Mouse (Mus musculus) intestine, embryonic 14.5 days (tissue): ENCODE measurements around the gene Dock9. TPM values are rescaled to one million over a fixed set of nuclear protein-coding genes. Genes with fewer than 3 reads are reported as not detected.
A peak's percentile ranks its signal among the peaks of the same experiment; 100 is the strongest.
"Not testable (repeated sequence)": the region's sequence is repeated elsewhere in the genome, so short reads cannot be mapped to it uniquely, and the experiment has no call there.

Experiments used
- ATAC-seq: fragments of 200-750 bp; cut with Nextera tagmentation; replicated peaks from 2 replicates; pipeline ENCODE4 v1.8.0; 2017; ENCODE audit warnings: low read depth, moderate number of reproducible peaks, moderate TSS enrichment, moderate library complexity; ENCODE audit not compliant: low FRiP score, low TSS enrichment
- DNase-seq: peaks from one replicate; pipeline ENCODE4 v3.0.0-alpha.2; 2018; ENCODE audit warnings: low spot score
- H3K27ac ChIP-seq: fragments of 300-500 bp; sonication (generic); 2 replicates; pipeline ENCODE4 v1.5.1; 2014; ENCODE audit warnings: low read depth, mild to moderate bottlenecking, control low read depth
- H3K27me3 ChIP-seq: fragments of 300-500 bp; sonication (generic); replicated peaks from 2 replicates; pipeline ENCODE4 v1.6.1; 2014; ENCODE audit warnings: low read length, control low read depth; ENCODE audit not compliant: control insufficient read depth, insufficient read depth
- H3K36me3 ChIP-seq: fragments of 300-500 bp; sonication (generic); 2 replicates; pipeline ENCODE4 v1.6.1; 2014; ENCODE audit warnings: low read length, control low read depth; ENCODE audit not compliant: control insufficient read depth, insufficient read depth
- H3K4me1 ChIP-seq: fragments of 300-500 bp; sonication (generic); replicated peaks from 2 replicates; pipeline ENCODE4 v1.6.1; 2014; ENCODE audit warnings: low read length, control low read depth, mixed read lengths; ENCODE audit not compliant: control insufficient read depth, insufficient read depth
- H3K4me2 ChIP-seq: fragments of 300-500 bp; sonication (generic); 2 replicates; pipeline ENCODE4 v1.6.1; 2014; ENCODE audit warnings: low read length
- H3K4me3 ChIP-seq: fragments of 300-500 bp; sonication (generic); 2 replicates; pipeline ENCODE4 v1.5.1; 2014; ENCODE audit warnings: low read depth, low read length, control low read depth, mixed read lengths
- H3K9ac ChIP-seq: fragments of 300-500 bp; sonication (generic); 2 replicates; pipeline ENCODE4 v1.6.1; 2014; ENCODE audit warnings: mild to moderate bottlenecking, low read length
- H3K9me3 ChIP-seq: fragments of 300-500 bp; sonication (generic); 2 replicates; pipeline ENCODE4 v1.6.1; 2016; ENCODE audit warnings: low read length, control low read depth; ENCODE audit not compliant: control insufficient read depth
- WGBS: fragments of 180-500 bp; shearing (Covaris S2); extraction: QIAGEN DNeasy Blood & Tissue Kit; methylation state at CpG from one replicate; pipeline ENCODE4 v1.1.7; 2014; 5-methylcytosine and 5-hydroxymethylcytosine counted together
- polyA plus RNA-seq: library from polyadenylated mRNA; unstranded; fragments of >200 nt; fragmentation: Nextera tagmentation; extraction: Ambion mirVana; gene quantifications from 2 replicates; pipeline ENCODE4 v1.2.1, GENCODE M21; 2014

Gene Dock9
- polyA plus RNA-seq, 1 experiment from 2014 or later, result 34.8 TPM

GRCm38 (mm10) chr14:121634736-121635430, 162.8 kb downstream of the Dock9 start:
- Histone ChIP-seq H3K9ac (no peak overlapping the region), H3K4me2 (no peak overlapping the region), H3K36me3 (peaks cover 73% of the 10 kb centered on the region), H3K27ac (peak overlapping the region; percentile 18; the same call in 1 of the 2 replicates), H3K4me3 (no peak overlapping the region), H3K9me3 (no peaks in the 10 kb centered on the region), H3K4me1 (no peaks in the 10 kb centered on the region; the same call in 1 of the 2 replicates), H3K27me3 (no peaks in the 10 kb centered on the region)
- 80% methylated on average over 11 of the region's 11 CpGs for WGBS
- DNase-seq (no peak), ATAC-seq (no peak)

- no peaks in the 10 kb centered on the region for H3K27me3 ChIP-seq
- no peak overlapping the region for H3K4me2 ChIP-seq
- no peak for DNase-seq
- peaks cover 66% of the 10 kb centered on the region for H3K36me3 ChIP-seq
- no peak overlapping the region for H3K4me3 ChIP-seq
- H3K27ac ChIP-seq, result peak overlapping the region; percentile 18; the same call in 1 of the 2 replicates
- no peak overlapping the region for H3K9ac ChIP-seq
- no peak for ATAC-seq
- no peaks in the 10 kb centered on the region; the same call in 1 of the 2 replicates for H3K4me1 ChIP-seq
- 49% methylated on average over 14 of the region's 14 CpGs for WGBS
- no peaks in the 10 kb centered on the region for H3K9me3 ChIP-seq
Measured at GRCm38 (mm10) chr14:121634093-121634735, 163.4 kb downstream of the Dock9 start.

GRCm38 (mm10) chr14:121631934-121632333, 165.7 kb downstream of the Dock9 start:
- no peak overlapping the region for H3K4me3 ChIP-seq
- H3K4me2 ChIP-seq, result no peak overlapping the region
- H3K9me3 ChIP-seq, result no peaks in the 10 kb centered on the region
- no peaks in the 10 kb centered on the region; the same call in 1 of the 2 replicates for H3K4me1 ChIP-seq
- H3K27ac ChIP-seq, result no peak overlapping the region
- H3K9ac ChIP-seq, result no peak overlapping the region
- ATAC-seq, result no peak
- H3K36me3 ChIP-seq, result peaks cover 72% of the 10 kb centered on the region
- H3K27me3 ChIP-seq, result no peaks in the 10 kb centered on the region
- DNase-seq, result no peak
- WGBS, result 96% methylated on average over 8 of the region's 8 CpGs

GRCm38 (mm10) chr14:121626741-121627140, 170.9 kb downstream of the Dock9 start:
- 86% methylated on average over 12 of the region's 12 CpGs for WGBS
- Histone ChIP-seq H3K27ac (no peak overlapping the region), H3K9me3 (no peaks in the 10 kb centered on the region), H3K4me2 (no peak overlapping the region), H3K4me1 (no peaks in the 10 kb centered on the region), H3K9ac (no peak overlapping the region), H3K27me3 (no peaks in the 10 kb centered on the region), H3K36me3 (peaks cover 81% of the 10 kb centered on the region), H3K4me3 (no peak overlapping the region)
- ATAC-seq, result no peak
- DNase-seq, result no peak

GRCm38 (mm10) chr14:121623996-121624542, 173.6 kb downstream of the Dock9 start:
- not testable (repeated sequence) for ATAC-seq, H3K27me3 ChIP-seq, DNase-seq, H3K9me3 ChIP-seq, H3K4me3 ChIP-seq, H3K27ac ChIP-seq, H3K4me1 ChIP-seq, H3K9ac ChIP-seq, H3K4me2 ChIP-seq
- peaks cover 90% of the 10 kb centered on the region for H3K36me3 ChIP-seq
- 91% methylated on average over 6 of the region's 6 CpGs for WGBS

GRCm38 (mm10) chr14:121621806-121622205, 175.8 kb downstream of the Dock9 start:
- H3K4me1 ChIP-seq, result no peaks in the 10 kb centered on the region
- WGBS, result 93% methylated on average over 3 of the region's 3 CpGs
- H3K9ac ChIP-seq, result no peak overlapping the region
- peaks cover 83% of the 10 kb centered on the region for H3K36me3 ChIP-seq
- H3K9me3 ChIP-seq, result no peaks in the 10 kb centered on the region
- DNase-seq (no peak), ATAC-seq (no peak)
- H3K27me3 ChIP-seq, result no peaks in the 10 kb centered on the region
- no peak overlapping the region for H3K4me3 ChIP-seq
- H3K27ac ChIP-seq, result no peak overlapping the region
- H3K4me2 ChIP-seq, result no peak overlapping the region

- ATAC-seq (no peak), DNase-seq (no peak)
- peaks cover 74% of the 10 kb centered on the region for H3K36me3 ChIP-seq
- no peak overlapping the region for H3K27ac ChIP-seq
- H3K4me3 ChIP-seq, result no peak overlapping the region
- H3K4me1 ChIP-seq, result no peaks in the 10 kb centered on the region
- H3K9me3 ChIP-seq, result no peaks in the 10 kb centered on the region
- no peaks in the 10 kb centered on the region for H3K27me3 ChIP-seq
- no peak overlapping the region for H3K4me2 ChIP-seq
- no peak overlapping the region for H3K9ac ChIP-seq
- WGBS, result 85% methylated on average over 3 of the region's 3 CpGs
Measured at GRCm38 (mm10) chr14:121620567-121620966, 177.1 kb downstream of the Dock9 start.

- Histone ChIP-seq H3K27ac (no peak overlapping the region), H3K4me2 (no peak overlapping the region), H3K4me1 (no peaks in the 10 kb centered on the region), H3K4me3 (no peak overlapping the region), H3K27me3 (no peaks in the 10 kb centered on the region), H3K9ac (no peak overlapping the region), H3K9me3 (no peaks in the 10 kb centered on the region), H3K36me3 (peaks cover 74% of the 10 kb centered on the region)
- WGBS, result 98% methylated on average over 7 of the region's 7 CpGs
- DNase-seq, result no peak
- ATAC-seq, result no peak
Measured at GRCm38 (mm10) chr14:121620157-121620556, 177.5 kb downstream of the Dock9 start.
